Mouse (Mus musculus) forebrain, postnatal 0 days (tissue): ENCODE measurements around the gene Ppp1r12b. TPM values are rescaled to one million over a fixed set of nuclear protein-coding genes. Genes with fewer than 3 reads are reported as not detected.

Source experiments
- ATAC-seq: fragments of 200-750 bp; cut with Nextera tagmentation; 2 replicates; pipeline ENCODE4 v1.8.0; 2017; ENCODE audit warnings: mild to moderate bottlenecking, moderate library complexity
- DNase-seq: peaks from one replicate; pipeline ENCODE4 v3.0.0-alpha.2; 2015
- H3K27ac ChIP-seq: fragments of 300-500 bp; sonication (generic); 2 replicates; pipeline ENCODE4 v1.5.1; 2014; ENCODE audit warnings: low read depth, mild to moderate bottlenecking, antibody characterized with exemption, low read length, moderate library complexity, mixed read lengths
- H3K27me3 ChIP-seq: fragments of 300-500 bp; sonication (generic); 2 replicates; pipeline ENCODE4 v1.6.1; 2014; ENCODE audit warnings: mild to moderate bottlenecking, low read length, mixed read lengths; ENCODE audit not compliant: insufficient read depth
- H3K36me3 ChIP-seq: fragments of 300-500 bp; sonication (generic); 2 replicates; pipeline ENCODE4 v1.6.1; 2014; ENCODE audit warnings: mild to moderate bottlenecking, moderate library complexity; ENCODE audit not compliant: insufficient read depth
- H3K4me1 ChIP-seq: fragments of 300-500 bp; sonication (generic); 2 replicates; pipeline ENCODE4 v1.6.1; 2014; ENCODE audit warnings: antibody characterized with exemption; ENCODE audit not compliant: insufficient read depth
- H3K4me2 ChIP-seq: fragments of 300-500 bp; sonication (generic); 2 replicates; pipeline ENCODE4 v1.6.1; 2014; ENCODE audit warnings: low read depth, mild to moderate bottlenecking, moderate library complexity
- H3K4me3 ChIP-seq: fragments of 300-500 bp; sonication (generic); 2 replicates; pipeline ENCODE4 v1.5.1; 2014; ENCODE audit warnings: low read depth, low read length, mixed read lengths
- H3K9ac ChIP-seq: fragments of 300-500 bp; sonication (generic); 2 replicates; pipeline ENCODE4 v1.6.1; 2014; ENCODE audit warnings: mild to moderate bottlenecking
- H3K9me3 ChIP-seq: fragments of 300-500 bp; sonication (generic); 2 replicates; pipeline ENCODE4 v1.6.1; 2016; ENCODE audit warnings: low read length
- CTCF ChIP-seq: sonication (generic); IDR thresholded peaks from 2 replicates; pipeline ENCODE4 v1.5.1; 2016; ENCODE audit warnings: antibody characterized with exemption, control low read depth, low read depth
- WGBS: fragments of 180-500 bp; shearing (Covaris S2); extraction: QIAGEN DNeasy Blood & Tissue Kit; methylation state at CpG from one replicate; pipeline ENCODE4 v1.1.7; 2014; 5-methylcytosine and 5-hydroxymethylcytosine counted together
- polyA plus RNA-seq: library from polyadenylated mRNA; unstranded; fragments of >200 nt; fragmentation: Nextera tagmentation; extraction: Ambion mirVana; gene quantifications from 2 replicates; pipeline ENCODE4 v1.2.1, GENCODE M21; 2015
- total RNA-seq: library from RNA; depleted of rRNA; stranded (reverse); fragments of >200 nt; gene quantifications from 2 replicates; pipeline ENCODE4 v1.2.3, GENCODE M21; 2014

Gene Ppp1r12b
- total and polyA plus RNA-seq, 2 experiments from 2014 or later, result 12.4 to 39.9 TPM

DNA sequence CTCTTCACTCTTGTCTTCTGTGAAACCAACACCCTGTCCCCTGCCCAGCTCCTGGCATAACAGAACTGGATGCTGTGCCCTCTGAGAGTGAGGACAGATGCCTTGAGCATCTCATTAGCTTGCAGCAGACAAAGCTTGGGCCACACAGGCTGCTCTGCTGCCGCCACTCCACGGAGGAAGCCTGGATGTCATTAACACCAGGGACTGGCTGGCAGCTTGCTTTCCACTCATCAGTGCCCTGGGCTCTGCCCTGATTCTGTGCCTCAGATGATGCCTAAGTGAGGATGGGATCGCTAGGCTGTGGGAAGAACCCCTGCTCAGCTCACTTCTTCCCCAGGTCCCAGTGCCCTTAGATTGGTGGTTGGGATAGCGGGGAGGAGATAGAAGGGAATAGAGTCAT lies 39.7 kb upstream of the Ppp1r12b start:
- no peak overlapping the region for H3K9ac ChIP-seq
- DNase-seq (no peak), ATAC-seq (peak; percentile 62)
- no peaks in the 10 kb centered on the region for H3K4me1 ChIP-seq
- H3K36me3 ChIP-seq, result no peaks in the 10 kb centered on the region
- TF ChIP-seq CTCF, result no peak
- WGBS, result 38% methylated on average over 4 of the region's 4 CpGs
- no peaks in the 10 kb centered on the region for H3K27me3 ChIP-seq
- H3K27ac ChIP-seq, result no peak overlapping the region
- H3K9me3 ChIP-seq, result no peaks in the 10 kb centered on the region
- H3K4me3 ChIP-seq, result no peak overlapping the region
- H3K4me2 ChIP-seq, result no peak overlapping the region

DNA sequence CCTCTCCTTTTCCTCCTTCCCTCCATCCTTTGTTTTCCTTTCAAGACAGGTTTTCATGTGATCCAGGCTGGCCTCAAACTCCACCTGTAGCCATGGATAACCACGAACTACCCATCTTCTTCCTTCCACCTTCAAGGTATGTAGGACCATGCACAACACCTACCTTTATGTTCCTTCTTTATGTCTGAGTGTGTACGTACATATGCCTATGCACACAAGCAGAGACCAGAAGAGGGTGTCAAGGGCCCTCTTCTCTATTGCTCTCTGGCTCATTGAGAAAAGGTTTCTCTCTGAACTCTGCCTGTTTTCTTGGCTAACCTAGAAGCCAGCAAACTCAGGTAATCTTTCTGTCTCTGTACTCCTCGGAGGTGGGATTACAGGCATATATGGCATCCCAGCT lies 39.0 kb upstream of the Ppp1r12b start:
- Histone ChIP-seq H3K27ac (no peak overlapping the region), H3K4me3 (no peak overlapping the region), H3K9me3 (no peaks in the 10 kb centered on the region), H3K4me2 (no peak overlapping the region), H3K9ac (no peak overlapping the region), H3K4me1 (no peaks in the 10 kb centered on the region), H3K27me3 (no peaks in the 10 kb centered on the region), H3K36me3 (no peaks in the 10 kb centered on the region)
- DNase-seq, result no peak
- WGBS, result 80% methylated on average over 3 of the region's 3 CpGs
- no peak for TF ChIP-seq CTCF
- no peak for ATAC-seq

DNA sequence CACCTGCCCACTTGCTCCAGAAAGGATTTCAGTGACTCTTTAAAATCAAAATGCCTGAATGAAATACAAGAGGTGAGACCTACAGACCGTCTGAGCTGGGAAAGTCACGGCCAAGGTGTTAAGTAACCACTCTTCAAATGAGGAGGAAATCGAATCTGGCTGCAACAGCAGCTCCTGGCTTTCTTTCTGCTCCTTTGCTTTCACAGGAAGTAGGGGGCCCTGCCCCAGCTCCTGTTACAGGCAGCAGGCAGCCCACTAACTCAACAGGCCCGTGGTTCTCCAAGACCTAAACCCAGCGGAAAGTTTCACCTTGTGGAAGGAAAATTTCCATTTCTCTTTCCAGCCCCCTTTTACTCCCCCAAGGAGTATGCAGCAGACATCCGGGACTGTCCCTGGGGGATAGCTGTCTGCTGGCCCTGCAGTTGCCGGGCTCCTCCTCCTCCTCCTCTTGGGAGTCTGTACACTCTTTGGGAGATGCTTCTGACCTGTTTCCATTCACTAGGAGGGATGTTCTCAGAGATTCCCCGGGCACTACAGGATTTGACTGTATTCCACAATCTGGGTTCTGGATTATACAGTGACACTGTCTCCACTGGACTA lies 36.4 kb upstream of the Ppp1r12b start:
- no peak for TF ChIP-seq CTCF
- Histone ChIP-seq H3K27ac (no peak overlapping the region), H3K4me1 (0 out of 2 replicates have a peak, but pooled peaks cover 2% of the 10 kb centered on the region), H3K9ac (no peak overlapping the region), H3K36me3 (no peaks in the 10 kb centered on the region), H3K4me3 (no peak overlapping the region), H3K4me2 (no peak overlapping the region), H3K27me3 (no peaks in the 10 kb centered on the region), H3K9me3 (no peaks in the 10 kb centered on the region)
- 54% methylated on average over 8 of the region's 8 CpGs for WGBS
- ATAC-seq (no peak), DNase-seq (no peak)

- no peaks in the 10 kb centered on the region for H3K9me3 ChIP-seq
Measured at GRCm38 (mm10) chr1:134989372-134989771, 33.6 kb upstream of the Ppp1r12b start.

DNA sequence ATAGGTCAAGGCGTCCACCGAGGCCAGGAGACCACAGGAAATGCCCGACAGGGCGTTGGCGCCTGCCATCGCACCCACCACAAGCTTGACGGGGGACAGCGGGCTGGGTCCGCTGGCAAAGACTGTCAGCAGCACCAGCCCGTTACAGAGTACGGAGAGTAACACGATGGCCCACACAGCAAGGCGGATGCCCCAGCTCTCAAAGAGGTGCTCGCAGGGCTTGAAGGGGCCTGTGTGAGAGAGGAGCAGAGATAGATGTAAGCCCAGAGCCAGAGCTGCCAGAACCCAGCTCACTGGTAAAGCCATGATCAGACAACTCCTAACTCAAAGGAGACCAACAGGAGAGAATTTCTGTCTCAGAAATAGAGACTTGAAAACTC lies 32.2 kb upstream of the Ppp1r12b start:
- no peak for DNase-seq
- ATAC-seq, result peak; percentile 40; the same call in 1 of the 2 replicates
- H3K4me2 ChIP-seq, result peak overlapping the region; percentile 94
- no peak for TF ChIP-seq CTCF
- 0 out of 2 replicates have a peak, but pooled peaks cover 2% of the 10 kb centered on the region for H3K4me1 ChIP-seq
- H3K9ac ChIP-seq, result peak overlapping the region; percentile 52
- no peak overlapping the region for H3K27ac ChIP-seq
- no peaks in the 10 kb centered on the region for H3K9me3 ChIP-seq
- no peaks in the 10 kb centered on the region for H3K27me3 ChIP-seq
- H3K4me3 ChIP-seq, result peak overlapping the region; percentile 45
- 10% methylated on average over 14 of the region's 14 CpGs for WGBS
- H3K36me3 ChIP-seq, result no peaks in the 10 kb centered on the region

More at GRCm38 (mm10) chr1:134989372-134989771, 33.6 kb upstream of the Ppp1r12b start:
- no peaks in the 10 kb centered on the region for H3K36me3 ChIP-seq
- peak; percentile 96 for TF ChIP-seq CTCF
- H3K4me3 ChIP-seq, result no peak overlapping the region
- 6% methylated on average over 7 of the region's 7 CpGs for WGBS
- no peaks in the 10 kb centered on the region for H3K27me3 ChIP-seq
- H3K4me2 ChIP-seq, result no peak overlapping the region
- no peak overlapping the region for H3K9ac ChIP-seq
- DNase-seq, result peak; percentile 93
- no peak overlapping the region for H3K27ac ChIP-seq
- no peak for ATAC-seq
- 0 out of 2 replicates have a peak, but pooled peaks cover 2% of the 10 kb centered on the region for H3K4me1 ChIP-seq

DNA sequence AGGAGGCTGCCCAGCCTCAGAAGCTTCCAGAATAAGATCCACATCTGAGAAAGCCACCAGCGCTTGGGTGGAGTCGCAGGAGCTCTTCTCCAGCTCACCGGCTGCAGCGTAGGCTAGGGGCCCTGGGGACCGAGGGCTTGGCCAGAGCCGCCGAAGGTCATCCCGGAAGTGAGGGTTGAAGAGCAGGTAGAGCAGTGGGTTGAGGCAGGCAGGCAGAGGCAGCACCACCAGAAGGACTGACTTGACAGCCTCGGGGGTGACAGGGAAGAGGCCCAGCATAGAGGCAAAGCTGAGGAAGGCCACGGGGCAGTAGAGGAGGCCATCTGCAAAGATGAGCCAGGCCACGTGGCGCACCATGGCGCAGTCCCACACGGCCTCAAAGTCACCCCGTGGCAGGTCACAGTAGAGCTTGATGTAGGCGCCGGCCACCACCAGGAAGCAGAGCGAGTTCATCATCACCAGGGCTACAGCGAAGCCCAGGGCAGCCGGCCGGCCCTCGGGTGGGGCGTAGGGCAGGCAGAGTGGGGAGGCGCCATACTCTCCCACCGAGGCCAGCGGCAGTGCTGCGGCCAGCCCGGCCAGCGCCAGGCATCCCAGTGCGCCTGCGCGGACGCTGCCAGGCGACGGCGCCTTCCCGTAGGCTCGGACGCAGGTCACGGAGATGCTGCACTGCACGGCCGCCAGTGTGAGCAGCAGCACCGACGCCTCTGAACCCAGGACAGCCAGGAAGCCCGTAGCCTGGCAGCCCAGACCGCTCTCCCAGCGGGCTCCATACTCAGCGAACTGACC lies 31.6 kb upstream of the Ppp1r12b start:
- Histone ChIP-seq H3K9me3 (no peaks in the 10 kb centered on the region), H3K27ac (no peak overlapping the region), H3K27me3 (no peaks in the 10 kb centered on the region), H3K9ac (peak overlapping the region; percentile 52), H3K4me3 (peak overlapping the region; percentile 45), H3K36me3 (no peaks in the 10 kb centered on the region), H3K4me1 (0 out of 2 replicates have a peak, but pooled peaks cover 2% of the 10 kb centered on the region), H3K4me2 (peak overlapping the region; percentile 94)
- TF ChIP-seq CTCF, result no peak
- ATAC-seq (peak; percentile 80), DNase-seq (peak; percentile 72)
- 34% methylated on average over 47 of the region's 48 CpGs for WGBS

- Histone ChIP-seq H3K36me3 (no peaks in the 10 kb centered on the region), H3K9ac (no peak overlapping the region), H3K4me2 (no peak overlapping the region), H3K27me3 (no peaks in the 10 kb centered on the region), H3K4me3 (no peak overlapping the region), H3K9me3 (no peaks in the 10 kb centered on the region), H3K4me1 (no peaks in the 10 kb centered on the region), H3K27ac (no peak overlapping the region)
- TF ChIP-seq CTCF, result peak; percentile 69
- DNase-seq (peak; percentile 58), ATAC-seq (no peak)
- WGBS, result 63% methylated on average over 1 of the region's 1 CpGs
Measured at GRCm38 (mm10) chr1:134972920-134973319, 17.2 kb upstream of the Ppp1r12b start.
